Mouse (Mus musculus): ENCODE measurements around the gene Hmg20a. TPM values are rescaled to one million over a fixed set of nuclear protein-coding genes. Genes with fewer than 3 reads are reported as not detected.

The Hmg20a gene
- 58.0 and 64.0 TPM in 2 replicates for polyA plus RNA-seq (2015; fragmentation: Nextera tagmentation; extraction: Ambion mirVana)

DNA sequence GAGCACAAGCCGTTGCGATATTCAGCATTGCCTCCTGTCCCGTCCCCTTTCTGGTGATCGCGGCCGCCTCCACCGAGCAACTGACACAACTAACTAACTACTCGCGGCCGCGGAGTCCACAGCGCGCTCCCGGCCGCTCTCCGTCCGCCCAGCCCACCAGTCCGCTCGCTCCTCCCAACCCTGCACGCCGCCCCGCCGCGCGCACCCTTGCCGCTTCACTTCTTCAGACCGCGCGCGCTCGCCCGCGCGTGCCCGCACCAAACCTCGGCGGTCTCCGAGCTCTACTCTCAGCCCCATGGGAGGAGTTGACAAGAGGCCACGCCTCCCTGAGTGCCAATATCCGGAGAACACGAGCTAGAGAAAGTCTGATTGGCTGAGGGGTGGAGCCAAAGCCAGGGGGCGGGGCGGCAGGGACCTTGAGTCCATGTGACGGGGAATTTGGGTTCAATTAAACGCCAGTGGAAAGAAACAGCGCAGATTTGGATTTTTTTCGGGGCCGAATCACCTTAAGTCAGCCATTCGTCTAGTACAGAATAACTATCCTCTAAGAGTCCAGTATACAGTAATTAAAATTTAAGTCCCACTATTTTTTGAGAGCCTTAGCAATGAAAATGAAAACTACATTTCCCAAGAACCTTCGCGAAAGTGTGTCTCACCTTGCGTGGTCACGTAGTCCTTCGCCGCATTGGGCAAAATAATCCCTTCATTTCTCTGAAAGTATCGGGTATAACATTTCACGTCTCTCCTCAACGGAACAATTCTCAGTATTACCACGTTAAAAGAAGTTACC lies at the start of gene Hmg20a, which contains the start of gene Peak1:
Hmg20a (plus strand) TSS at position 662 of the 790 bp plus-strand sequence.
Peak1 (minus strand) TSS at position 120 of the 790 bp plus-strand sequence.
- H3K9me3 ChIP-seq (replicated peaks) = no peaks in the 10 kb centered on the region
- ATAC-seq (replicated peaks; ENCODE audit: low FRiP score) = peak; percentile 95
- no peaks in the 10 kb centered on the region for H3K36me3 ChIP-seq
- under 1% methylated on average over 57 of the region's 59 CpGs for WGBS
- H3K27ac ChIP-seq = peak within 1 kb of the TSS; percentile 96
- peak within 1 kb of the TSS; percentile 91 for H3K4me3 ChIP-seq (replicated peaks)
- H3K4me2 ChIP-seq = peak within 1 kb of the TSS; percentile 70
- peak within 1 kb of the TSS; percentile 92 for H3K9ac ChIP-seq
- H3K4me1 ChIP-seq = peaks cover 43% of the 10 kb centered on the region
- no peaks in the 10 kb centered on the region for H3K27me3 ChIP-seq

GRCm38 (mm10) chr9:56368814-56369213 lies 49.6 kb upstream of the Hmg20a start:
- Histone ChIP-seq H3K9ac (no peak overlapping the region), H3K27ac (peak overlapping the region; percentile 51; the same call in 1 of the 2 replicates), H3K4me3 (replicated peaks) (no peak overlapping the region), H3K36me3 (no peaks in the 10 kb centered on the region), H3K4me2 (no peak overlapping the region), H3K27me3 (no peaks in the 10 kb centered on the region), H3K4me1 (0 out of 2 replicates have a peak, but pooled peaks cover 7% of the 10 kb centered on the region), H3K9me3 (replicated peaks) (no peaks in the 10 kb centered on the region)
- no peak for ATAC-seq (replicated peaks; ENCODE audit: low FRiP score)
- 60% methylated on average over 3 of the region's 3 CpGs for WGBS

DNA sequence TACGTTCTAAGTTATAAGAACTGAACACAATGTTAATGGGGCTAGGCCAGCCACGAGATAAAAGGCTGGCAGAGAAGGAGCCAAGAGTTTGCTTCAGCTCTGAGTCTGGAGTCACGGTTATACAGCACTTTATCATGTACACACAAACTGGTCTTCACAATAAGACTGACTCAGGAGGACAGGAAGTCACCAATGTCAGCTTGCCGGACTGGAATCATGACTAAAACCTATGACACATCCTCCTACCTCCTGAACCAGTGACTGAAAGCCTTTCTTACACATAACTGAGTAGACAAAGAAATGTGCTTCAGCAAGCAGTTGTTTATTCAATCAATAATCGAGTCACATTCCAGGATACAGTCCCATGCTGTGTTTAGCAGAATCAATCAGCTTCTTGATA lies 47.7 kb upstream of the Hmg20a start:
- ATAC-seq (replicated peaks; ENCODE audit: low FRiP score) = no peak
- Histone ChIP-seq H3K27me3 (no peaks in the 10 kb centered on the region), H3K36me3 (no peaks in the 10 kb centered on the region), H3K9ac (no peak overlapping the region), H3K4me2 (no peak overlapping the region), H3K27ac (no peak overlapping the region), H3K9me3 (replicated peaks) (no peaks in the 10 kb centered on the region), H3K4me3 (replicated peaks) (no peak overlapping the region), H3K4me1 (peaks cover 12% of the 10 kb centered on the region; the same call in 1 of the 2 replicates)
- WGBS = 64% methylated on average over 5 of the region's 5 CpGs

DNA sequence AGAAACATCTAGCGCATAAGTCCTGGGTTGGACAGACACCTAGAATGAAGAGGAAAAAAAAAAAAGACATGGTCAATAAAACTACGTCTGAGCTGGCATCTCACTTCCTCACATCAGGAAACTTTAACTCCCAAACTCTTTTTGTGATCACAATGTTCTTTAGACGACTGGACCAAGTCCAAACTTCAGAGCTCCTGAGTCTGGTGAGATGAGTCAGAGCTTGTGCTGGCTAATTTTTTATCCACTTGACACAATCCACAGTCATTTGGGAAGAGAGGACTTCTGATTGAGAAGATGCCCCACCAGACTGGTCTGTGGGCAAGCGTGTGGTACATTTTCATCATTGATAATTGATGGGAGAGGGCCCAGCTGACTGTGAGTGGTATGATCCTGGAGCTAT lies 44.0 kb upstream of the Hmg20a start:
- Histone ChIP-seq H3K36me3 (no peaks in the 10 kb centered on the region), H3K9ac (no peak overlapping the region), H3K4me3 (replicated peaks) (no peak overlapping the region), H3K27ac (no peak overlapping the region), H3K9me3 (replicated peaks) (no peaks in the 10 kb centered on the region), H3K4me2 (no peak overlapping the region), H3K4me1 (peaks cover 8% of the 10 kb centered on the region; the same call in 1 of the 2 replicates), H3K27me3 (no peaks in the 10 kb centered on the region)
- ATAC-seq (replicated peaks; ENCODE audit: low FRiP score) = no peak
- 54% methylated on average over 4 of the region's 4 CpGs for WGBS

GRCm38 (mm10) chr9:56382786-56383185 lies 35.6 kb upstream of the Hmg20a start:
- no peaks in the 10 kb centered on the region for H3K27me3 ChIP-seq
- H3K27ac ChIP-seq = no peak overlapping the region
- no peak for ATAC-seq (replicated peaks; ENCODE audit: low FRiP score)
- H3K9ac ChIP-seq = no peak overlapping the region
- 63% methylated on average over 1 of the region's 1 CpGs for WGBS
- H3K4me2 ChIP-seq = no peak overlapping the region
- H3K36me3 ChIP-seq = 0 out of 2 replicates have a peak, but pooled peaks cover 2% of the 10 kb centered on the region
- no peak overlapping the region for H3K4me3 ChIP-seq (replicated peaks)
- no peaks in the 10 kb centered on the region for H3K9me3 ChIP-seq (replicated peaks)
- no peaks in the 10 kb centered on the region for H3K4me1 ChIP-seq

DNA sequence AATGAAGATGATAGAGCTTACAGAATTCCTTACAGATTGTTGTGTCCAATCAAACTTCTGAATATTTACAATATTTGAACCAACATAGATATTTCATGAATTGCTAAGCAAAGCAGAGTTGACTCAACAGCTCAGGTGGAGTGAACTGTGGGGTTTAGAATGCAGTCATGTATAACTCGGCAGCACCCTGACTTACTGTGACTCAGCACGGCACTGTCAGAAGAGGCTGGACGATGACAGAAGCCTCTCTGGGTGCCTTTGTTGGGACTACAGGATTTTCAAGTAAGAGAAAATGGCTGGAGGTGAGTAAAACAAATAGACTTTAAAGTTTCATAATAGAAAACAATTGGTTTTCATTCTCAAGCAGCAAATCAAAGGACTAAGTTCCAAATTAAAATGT lies 25.6 kb upstream of the Hmg20a start:
- Histone ChIP-seq H3K4me3 (replicated peaks) (no peak overlapping the region), H3K4me2 (no peak overlapping the region), H3K9me3 (replicated peaks) (no peaks in the 10 kb centered on the region), H3K4me1 (no peaks in the 10 kb centered on the region), H3K27me3 (no peaks in the 10 kb centered on the region), H3K27ac (no peak overlapping the region), H3K36me3 (no peaks in the 10 kb centered on the region), H3K9ac (no peak overlapping the region)
- ATAC-seq (replicated peaks; ENCODE audit: low FRiP score) = no peak
- 81% methylated on average over 3 of the region's 3 CpGs for WGBS

- no peaks in the 10 kb centered on the region for H3K9me3 ChIP-seq (replicated peaks)
- no peak overlapping the region for H3K9ac ChIP-seq
- ATAC-seq (replicated peaks; ENCODE audit: low FRiP score) = no peak
- H3K27ac ChIP-seq = no peak overlapping the region
- H3K36me3 ChIP-seq = peaks cover 3% of the 10 kb centered on the region; the same call in 1 of the 2 replicates
- H3K4me1 ChIP-seq = 0 out of 2 replicates have a peak, but pooled peaks cover under 1% of the 10 kb centered on the region
- no peak overlapping the region for H3K4me2 ChIP-seq
- no peaks in the 10 kb centered on the region for H3K27me3 ChIP-seq
- 39% methylated on average over 1 of the region's 1 CpGs for WGBS
- H3K4me3 ChIP-seq (replicated peaks) = no peak overlapping the region
Measured at GRCm38 (mm10) chr9:56396306-56396705, 22.1 kb upstream of the Hmg20a start.

DNA sequence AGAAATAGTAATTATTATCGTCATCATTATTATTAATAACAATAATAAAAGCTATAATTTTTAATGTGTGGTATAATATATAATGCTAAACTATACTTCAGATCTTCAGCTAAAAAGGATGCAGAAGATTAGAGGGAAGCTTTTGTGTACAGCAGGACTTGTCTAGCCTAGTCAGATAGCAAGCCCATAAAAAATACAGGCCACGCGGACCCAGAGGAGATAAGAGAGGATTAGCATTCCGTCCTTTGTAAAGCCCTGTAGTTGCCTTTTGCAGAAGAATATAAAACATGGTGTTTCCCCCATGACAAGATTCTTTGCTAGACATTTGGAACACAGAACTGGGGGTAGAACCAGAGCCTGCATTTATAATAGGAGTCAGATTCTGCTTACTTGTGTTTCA lies 13.8 kb upstream of the Hmg20a start:
- no peak overlapping the region for H3K4me3 ChIP-seq (replicated peaks)
- H3K27me3 ChIP-seq = no peaks in the 10 kb centered on the region
- ATAC-seq (replicated peaks; ENCODE audit: low FRiP score) = no peak
- 67% methylated on average over 4 of the region's 4 CpGs for WGBS
- H3K9me3 ChIP-seq (replicated peaks) = no peaks in the 10 kb centered on the region
- H3K36me3 ChIP-seq = no peaks in the 10 kb centered on the region
- H3K9ac ChIP-seq = no peak overlapping the region
- H3K27ac ChIP-seq = no peak overlapping the region
- peaks cover 7% of the 10 kb centered on the region; the same call in 1 of the 2 replicates for H3K4me1 ChIP-seq
- H3K4me2 ChIP-seq = no peak overlapping the region

DNA sequence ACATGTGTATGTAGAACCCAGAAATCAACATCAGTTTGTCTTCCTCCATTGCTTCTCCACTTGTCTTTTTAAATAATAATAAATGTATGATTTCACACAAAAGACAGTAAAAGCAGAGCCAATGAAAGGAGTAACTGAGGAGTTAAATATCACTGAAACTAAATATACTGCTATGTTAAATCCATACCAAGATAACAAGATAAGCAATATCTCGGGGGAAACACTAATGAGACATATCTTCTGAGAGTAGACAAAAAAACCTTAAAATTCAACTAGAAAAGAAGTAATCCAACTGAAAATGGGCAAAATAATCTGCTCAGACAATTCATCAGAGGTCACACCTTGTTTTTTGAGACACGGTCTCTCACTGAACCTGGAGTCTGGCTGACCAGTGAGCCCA lies 8.5 kb upstream of the Hmg20a start:
- H3K27ac ChIP-seq = no peak overlapping the region
- peaks cover 4% of the 10 kb centered on the region for H3K4me1 ChIP-seq
- no peak for ATAC-seq (replicated peaks; ENCODE audit: low FRiP score)
- no peaks in the 10 kb centered on the region for H3K36me3 ChIP-seq
- H3K9me3 ChIP-seq (replicated peaks) = no peaks in the 10 kb centered on the region
- H3K4me2 ChIP-seq = no peak overlapping the region
- 69% methylated on average over 2 of the region's 2 CpGs for WGBS
- H3K9ac ChIP-seq = no peak overlapping the region
- H3K4me3 ChIP-seq (replicated peaks) = no peak overlapping the region
- no peaks in the 10 kb centered on the region for H3K27me3 ChIP-seq

DNA sequence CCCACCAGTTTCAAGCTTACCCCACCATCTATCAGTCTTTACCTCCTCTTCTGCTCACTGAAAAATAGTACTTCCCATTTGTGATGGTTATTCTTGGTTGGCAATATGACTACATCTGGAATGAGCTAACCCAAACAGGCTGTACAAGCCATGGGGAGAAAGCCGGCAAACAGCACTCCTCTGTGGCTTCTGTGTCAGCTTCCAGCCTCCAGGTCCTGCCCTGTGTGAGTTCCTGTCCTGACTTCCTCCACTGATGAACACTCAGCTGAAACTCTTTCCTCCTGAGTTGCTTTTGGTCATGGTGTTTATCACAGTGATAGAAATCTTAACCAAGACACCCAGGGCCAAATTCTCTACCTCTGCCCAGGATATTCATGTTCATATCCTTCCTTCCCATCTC lies 5.7 kb upstream of the Hmg20a start:
- Histone ChIP-seq H3K9me3 (replicated peaks) (no peaks in the 10 kb centered on the region), H3K4me3 (replicated peaks) (no peak overlapping the region), H3K4me2 (no peak overlapping the region), H3K27ac (no peak overlapping the region), H3K27me3 (no peaks in the 10 kb centered on the region), H3K36me3 (no peaks in the 10 kb centered on the region), H3K9ac (no peak overlapping the region), H3K4me1 (peaks cover 21% of the 10 kb centered on the region)
- ATAC-seq (replicated peaks; ENCODE audit: low FRiP score) = no peak
- 60% methylated on average over 1 of the region's 1 CpGs for WGBS

DNA sequence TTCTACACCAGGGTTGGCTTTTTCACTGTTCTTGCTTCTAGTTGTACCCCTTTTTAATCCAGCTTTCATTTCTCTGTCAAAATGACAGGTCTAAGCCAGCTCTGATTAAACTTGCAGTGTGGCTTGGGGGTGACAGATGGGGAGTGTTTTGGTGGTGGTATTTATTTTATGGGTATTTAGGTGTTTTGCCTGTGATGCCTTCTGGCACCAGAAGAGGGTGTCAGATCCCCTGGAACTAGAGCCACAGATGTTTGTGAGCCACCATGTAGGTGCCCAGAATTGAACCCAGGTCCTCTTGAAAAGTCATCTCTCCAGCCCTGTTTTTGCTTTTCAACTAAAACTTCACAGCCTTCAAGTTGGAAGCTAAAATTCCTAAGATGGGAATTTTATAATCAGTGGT lies 4.1 kb upstream of the Hmg20a start:
- Histone ChIP-seq H3K9ac (no peak overlapping the region), H3K9me3 (replicated peaks) (no peaks in the 10 kb centered on the region), H3K36me3 (no peaks in the 10 kb centered on the region), H3K4me1 (peaks cover 22% of the 10 kb centered on the region), H3K27me3 (no peaks in the 10 kb centered on the region), H3K27ac (no peak overlapping the region), H3K4me2 (no peak overlapping the region), H3K4me3 (replicated peaks) (no peak overlapping the region)
- no peak for ATAC-seq (replicated peaks; ENCODE audit: low FRiP score)

GRCm38 (mm10) chr9:56415393-56415792 lies 3.0 kb upstream of the Hmg20a start:
- no peak overlapping the region for H3K4me3 ChIP-seq (replicated peaks)
- H3K9me3 ChIP-seq (replicated peaks) = no peaks in the 10 kb centered on the region
- no peak overlapping the region for H3K27ac ChIP-seq
- no peaks in the 10 kb centered on the region for H3K36me3 ChIP-seq
- no peaks in the 10 kb centered on the region for H3K27me3 ChIP-seq
- WGBS = 71% methylated on average over 1 of the region's 1 CpGs
- ATAC-seq (replicated peaks; ENCODE audit: low FRiP score) = no peak
- H3K4me2 ChIP-seq = peak overlapping the region; percentile 70; the same call in 1 of the 2 replicates
- H3K4me1 ChIP-seq = peaks cover 29% of the 10 kb centered on the region
- H3K9ac ChIP-seq = no peak overlapping the region

All from kidney, embryonic 15.5 days (tissue).